Mouse (Mus musculus) heart, postnatal 14 days (tissue): ENCODE measurements around the gene Chrm2. TPM values are rescaled to one million over a fixed set of nuclear protein-coding genes. Genes with fewer than 3 reads are reported as not detected.

Source experiments
- DNase-seq, 2 experiments: peaks; one replicate each; pipeline ENCODE4 v3.0.0; 2021 to 2022
- intact Hi-C: fragments of 180-260 bp; cut with DNase I; formaldehyde crosslinking; loops from one replicate; pipeline ENCODE4 v1.15.1; 2025
- long read RNA-seq, 2 experiments: library from polyadenylated mRNA; stranded (forward); transcript quantifications; one replicate each; pipeline ENCODE4 v2.0.0; 2021
- total RNA-seq, 2 experiments: library from RNA; stranded (reverse); gene quantifications; 2 replicates each; pipeline ENCODE4 v1.2.3; 2021

Chrm2 gene
- total RNA-seq, result 10 to 100 TPM; 57.0 to 68.3 TPM
- long read RNA-seq, experiment 1, full-length matches to known transcripts, result 17 of 52 reads
- long read RNA-seq, experiment 1, partial matches to known transcripts, result 30 of 52 reads
- long read RNA-seq, experiment 1, other reads (novel, unspliced or antisense), result 5 of 52 reads
- long read RNA-seq, experiment 2, full-length matches to known transcripts, result 17 of 64 reads
- long read RNA-seq, experiment 2, partial matches to known transcripts, result 34 of 64 reads
- long read RNA-seq, experiment 2, other reads (novel, unspliced or antisense), result 13 of 64 reads

GRCm38 (mm10) chr6:36387612-36388400 is at the start of gene Chrm2:
Chrm2 (plus strand) TSS chr6:36388084.
- DNase-seq, result peak in 1 of 2 experiments; percentile 34
- intact Hi-C loops, result loop anchor here (5.0 to 10.0 kb wide), 2 partner anchors 123 to 514 kb away; no protein-coding TSS in a partner anchor

- DNase-seq, result no peak
- intact Hi-C loops, result no loop called here
Measured at GRCm38 (mm10) chr6:36373983-36374382, 13.9 kb upstream of the Chrm2 start.

- intact Hi-C loops, result no loop called here
- DNase-seq, result no peak
Measured at GRCm38 (mm10) chr6:36377936-36378335, 9.9 kb upstream of the Chrm2 start.

- intact Hi-C loops, result loop anchor here (10.0 kb wide), 1 partner anchor 119 kb away; no protein-coding TSS in a partner anchor
- no peak for DNase-seq
Measured at GRCm38 (mm10) chr6:36384102-36384501, 3.8 kb upstream of the Chrm2 start.

GRCm38 (mm10) chr6:36388401-36389259 is 746 bp downstream of the Chrm2 start:
- intact Hi-C loops, result loop anchor here (5.0 to 10.0 kb wide), 2 partner anchors 124 to 514 kb away; no protein-coding TSS in a partner anchor
- DNase-seq, result no peak

GRCm38 (mm10) chr6:36389260-36389965 is 1.5 kb downstream of the Chrm2 start:
- intact Hi-C loops, result loop anchor here (5.0 to 10.0 kb wide), 2 partner anchors 125 to 513 kb away; no protein-coding TSS in a partner anchor
- DNase-seq, result peak; percentile 40 to 53

- intact Hi-C loops, result loop anchor here (10.0 kb wide), 3 partner anchors 211 to 1009 kb away; no protein-coding TSS in a partner anchor
- DNase-seq, result no peak
Measured at GRCm38 (mm10) chr6:36393705-36394104, 5.8 kb downstream of the Chrm2 start.

GRCm38 (mm10) chr6:36405139-36405538 is 17.3 kb downstream of the Chrm2 start:
- peak; percentile 52 to 59 for DNase-seq
- intact Hi-C loops, result loop anchor here (5.0 kb wide), 1 partner anchor 47 kb away; no protein-coding TSS in a partner anchor

- intact Hi-C loops, result loop anchor here (5.0 kb wide), 1 partner anchor 43 kb away; no protein-coding TSS in a partner anchor
- DNase-seq, result no peak
Measured at GRCm38 (mm10) chr6:36409016-36409415, 21.1 kb downstream of the Chrm2 start.

GRCm38 (mm10) chr6:36410057-36410456 is 22.2 kb downstream of the Chrm2 start:
- no peak for DNase-seq
- intact Hi-C loops, result no loop called here

- intact Hi-C loops, result no loop called here
Measured at GRCm38 (mm10) chr6:36419716-36420115, 31.8 kb downstream of the Chrm2 start.

GRCm38 (mm10) chr6:36437964-36438363 is 50.1 kb downstream of the Chrm2 start:
- intact Hi-C loops, result no loop called here
- no peak for DNase-seq

More at GRCm38 (mm10) chr6:36419716-36420115, 31.8 kb downstream of the Chrm2 start:
- no peak for DNase-seq

GRCm38 (mm10) chr6:36439218-36439617 is 51.3 kb downstream of the Chrm2 start:
- intact Hi-C loops, result no loop called here
- DNase-seq, result no peak

GRCm38 (mm10) chr6:36451480-36451879 is 63.6 kb downstream of the Chrm2 start:
- peak in 1 of 2 experiments; percentile 9 for DNase-seq
- intact Hi-C loops, result loop anchor here (5.0 to 10.0 kb wide), 2 partner anchors 44 to 153 kb away; no protein-coding TSS in a partner anchor

GRCm38 (mm10) chr6:36455071-36455470 is 67.2 kb downstream of the Chrm2 start:
- peak in 1 of 2 experiments; percentile 56 for DNase-seq
- intact Hi-C loops, result loop anchor here (10.0 kb wide), 1 partner anchor 150 kb away; no protein-coding TSS in a partner anchor

- intact Hi-C loops, result loop anchor here (10.0 kb wide), 1 partner anchor 148 kb away; no protein-coding TSS in a partner anchor
- DNase-seq, result no peak
Measured at GRCm38 (mm10) chr6:36457015-36457414, 69.1 kb downstream of the Chrm2 start.

GRCm38 (mm10) chr6:36464008-36464407 is 76.1 kb downstream of the Chrm2 start:
- intact Hi-C loops, result no loop called here
- no peak for DNase-seq

- intact Hi-C loops, result no loop called here
- DNase-seq, result no peak
Measured at GRCm38 (mm10) chr6:36484132-36484665, 96.3 kb downstream of the Chrm2 start.
